Mouse (Mus musculus): ENCODE data around the gene Gm6164.
"Not testable (repeated sequence)": the region's sequence is repeated elsewhere in the genome, so short reads cannot be mapped to it uniquely, and the experiment has no call there.

Gm6164 gene

GRCm38 (mm10) chr7:20205507-20205906 lies at the start of gene Gm6164:
Gm6164 (minus strand) TSS chr7:20205607.
- DNase-seq, result not testable (repeated sequence)

- DNase-seq, result not testable (repeated sequence)
These were observed 28.3 kb upstream of the Gm6164 start, which contains the start of gene Gm4498 for GRCm38 (mm10) chr7:20233728-20234127. Gm4498 (minus strand) TSS chr7:20233828.

DNA sequence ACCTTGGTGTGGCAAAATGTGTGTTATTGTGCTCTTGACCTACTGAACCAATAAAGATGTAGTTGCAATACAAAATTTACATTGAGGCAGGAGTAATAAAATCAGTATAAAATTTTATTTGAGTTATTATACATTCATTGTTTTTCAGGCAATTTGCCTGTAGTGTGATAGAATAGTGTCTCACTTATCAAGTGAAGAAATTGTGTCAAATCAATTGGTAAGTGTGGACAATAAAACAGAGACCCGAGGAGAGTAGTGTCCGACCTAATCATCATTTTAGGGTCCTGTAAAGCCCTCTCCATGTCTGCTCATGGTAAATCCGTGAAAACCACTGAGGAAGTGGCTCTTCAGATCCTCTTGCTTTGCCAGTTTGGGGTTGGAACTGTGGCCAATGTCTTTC lies 12.0 kb downstream of the Gm6164 start, which contains the start of gene Vmn1r95:
Gene Vmn1r95, plus strand, starts transcription at position 301 of the 400 bp plus-strand sequence.
- DNase-seq, result not testable (repeated sequence)

DNA sequence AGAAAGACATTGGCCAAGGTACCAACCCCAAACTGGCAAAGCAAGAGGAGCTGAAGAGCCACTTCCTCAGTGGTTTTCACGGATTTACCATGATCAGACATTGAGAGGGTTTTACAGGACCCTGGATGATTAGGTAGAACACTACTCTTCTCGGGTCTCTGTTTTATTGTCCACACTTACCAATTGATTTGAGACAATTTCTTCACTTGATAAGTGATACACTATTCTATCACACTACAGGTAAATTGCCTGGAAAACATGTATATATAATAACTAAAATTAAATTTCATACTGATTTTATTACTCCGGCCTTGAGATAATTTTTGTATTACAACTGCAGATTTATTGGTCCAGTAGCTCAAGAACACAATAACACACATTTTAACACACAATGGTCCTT lies 37.1 kb downstream of the Gm6164 start, which contains the start of gene Vmn1r94:
Gene Vmn1r94, minus strand, starts transcription at position 101 of the 400 bp plus-strand sequence.
- DNase-seq, result not testable (repeated sequence)
